Mouse (Mus musculus) regulatory T cell (primary cell): ENCODE measurements at regions not wholly inside any gene's neighbourhood (a gene's known extent, or its start where the extent isn't known, plus 50 kb on each side); places are given as distances from the start of the nearest gene placed in this dataset.

Source experiments
- in situ Hi-C: fragments of 300-600 bp; cut with MboI, MseI; formaldehyde crosslinking; loops from one replicate; pipeline ENCODE4 v1.15.1; 2025; ENCODE audit warnings: high pct_unique_total_duplicates

GRCm38 (mm10) chr2:12808466-12808865, 115.4 kb upstream of the Pter start:
- in situ Hi-C loops = no loop called here

DNA sequence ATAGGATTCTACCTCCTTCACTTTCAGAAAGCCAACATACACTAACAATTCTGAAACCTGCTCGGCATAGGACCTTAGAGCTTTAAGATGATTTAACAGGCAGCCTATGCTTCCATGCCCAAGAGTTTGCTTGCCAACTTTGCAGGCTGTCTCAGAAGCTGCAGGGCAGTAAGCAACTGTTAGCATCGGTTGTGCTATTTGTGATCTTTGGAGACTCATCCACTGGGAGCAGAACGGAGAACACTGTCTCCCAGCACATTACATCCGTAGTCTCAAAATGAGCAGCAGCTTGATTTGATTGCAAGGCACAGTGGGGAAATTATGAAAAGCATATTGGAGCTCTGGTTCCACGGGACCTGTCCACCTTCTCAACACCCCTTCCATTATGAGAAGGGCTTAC, 108.5 kb upstream of the Pter start:
- in situ Hi-C loops = no loop called here

DNA sequence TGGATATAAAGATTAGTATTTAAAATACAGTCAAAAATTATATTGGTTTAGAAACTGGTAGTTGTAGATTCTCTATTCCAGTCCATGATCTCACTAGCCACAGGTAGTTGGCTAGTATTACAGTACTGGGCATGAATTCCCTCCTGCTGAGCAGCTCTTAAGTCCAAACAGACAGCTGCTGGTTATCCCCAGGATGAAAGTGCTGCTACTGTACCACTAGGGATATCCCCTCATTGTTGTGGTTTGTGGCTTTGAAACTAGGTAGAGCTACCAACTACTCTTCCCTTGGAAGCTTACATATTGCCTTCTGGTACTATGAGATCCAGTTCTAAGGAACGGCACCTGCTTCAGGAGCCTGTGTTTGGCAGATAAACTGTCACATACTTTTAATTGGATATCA, 97.9 kb upstream of the Pter start:
- in situ Hi-C loops = no loop called here

GRCm38 (mm10) chr2:12833579-12833978, 90.3 kb upstream of the Pter start:
- in situ Hi-C loops = no loop called here

DNA sequence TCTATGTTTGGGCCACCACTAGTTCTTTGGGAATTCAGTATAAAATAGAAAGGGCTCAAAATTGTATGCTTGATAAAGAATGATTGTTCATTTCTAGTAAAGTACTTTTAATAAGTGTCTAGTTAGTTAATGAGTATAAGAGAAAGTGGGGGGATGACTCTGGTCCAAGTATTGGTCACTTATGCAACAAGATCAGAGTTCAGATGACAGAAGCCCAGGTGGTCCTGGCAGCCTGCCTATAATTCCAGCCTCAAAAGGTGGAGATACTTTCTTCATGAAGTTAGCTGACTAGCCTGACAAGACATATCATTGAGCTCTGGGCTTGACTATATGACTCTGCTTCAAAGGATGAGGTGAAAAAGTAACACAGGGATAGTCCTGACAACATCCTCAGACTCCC, 57.3 kb upstream of the Pter start:
- in situ Hi-C loops = no loop called here

DNA sequence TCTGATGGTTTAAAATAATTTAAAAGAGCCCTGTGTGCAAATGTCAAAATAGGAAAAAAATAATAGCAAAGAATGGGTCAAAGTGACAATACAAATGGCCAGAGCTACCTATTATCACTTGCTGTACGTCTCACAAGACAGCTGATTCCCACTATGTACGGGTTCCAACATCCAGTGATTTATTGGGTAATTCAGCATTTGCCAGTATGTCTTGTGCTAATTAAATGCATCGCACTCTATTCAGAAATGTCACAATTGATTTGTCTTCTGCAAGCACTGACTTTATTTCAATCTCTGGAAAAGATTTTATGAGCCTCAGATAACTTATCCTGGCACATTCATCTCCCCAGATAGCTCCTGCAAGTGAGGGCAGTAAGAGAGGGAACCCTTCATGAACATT, 55.1 kb upstream of the Pter start:
- in situ Hi-C loops = no loop called here
